ENCODE assay signal across 14 mouse cellular contexts in genomic region chr6:144792871-144793270, GRCm38 (mm10).
"Had no signal": no experiment of that assay in that cellular context is flagged by ENCODE, and none has a peak within 500 bp of the region (broad histone marks: within the 10 kb centered on the region; RNA-seq: fewer than 3 reads in every experiment).

No protein-coding gene starts in this region.

- H3K4me3 ChIP-seq: liver, embryonic 13.5 days; neural tube, embryonic 12.5 days; stomach, embryonic 15.5 days had no signal

- H3K4me1 ChIP-seq: neural tube, embryonic 12.5 days; stomach, embryonic 15.5 days had no signal

- H3K9ac ChIP-seq: liver, embryonic 13.5 days; neural tube, embryonic 12.5 days; stomach, embryonic 15.5 days had no signal

- H3K27ac ChIP-seq: liver, embryonic 13.5 days; neural tube, embryonic 12.5 days; stomach, embryonic 15.5 days had no signal

- H3K9me3 ChIP-seq: liver, embryonic 13.5 days; neural tube, embryonic 12.5 days; stomach, embryonic 15.5 days had no signal

- H3K4me2 ChIP-seq: liver, embryonic 13.5 days; neural tube, embryonic 12.5 days; stomach, embryonic 15.5 days had no signal

- H3K36me3 ChIP-seq: liver, embryonic 13.5 days; neural tube, embryonic 12.5 days; stomach, embryonic 15.5 days had no signal

- DNase-seq: kidney, adult 18-20 months; kidney, adult 9 months; kidney, postnatal 14 days; kidney, postnatal 4 days; liver, embryonic 13.5 days; lung, adult 2 months; lung, postnatal 14 days; lung, postnatal 4 days; retina, postnatal 1 day; right cerebral cortex, postnatal 25 days; spleen, adult 18-20 months; thymus, postnatal 25 days had no signal

- H3K27me3 ChIP-seq: liver, embryonic 13.5 days; neural tube, embryonic 12.5 days; stomach, embryonic 15.5 days had no signal
